ENCODE assay signal across 8 mouse cellular contexts in genomic region chr9:64021853-64022561, GRCm38 (mm10). TPM values are rescaled to one million over a fixed set of nuclear protein-coding genes. Genes with fewer than 3 reads are reported as not detected.
DNase-seq lines count a peak whose midpoint lies in the region; ATAC-seq and TF ChIP-seq lines count a peak whose summit lies in the region.

TSS of gene Smad6 (minus strand) at chr9:64022059.

- H3K4me2 ChIP-seq in forebrain, embryonic 16.5 days (ENCODE audit: low read length) = peak within 1 kb of the TSS; percentile 86
- H3K4me2 ChIP-seq in neural tube, embryonic 15.5 days = peak within 1 kb of the TSS; percentile 90

- peak within 1 kb of the TSS; percentile 85 for H3K4me3 ChIP-seq in ES-Bruce4 (ENCODE audit: low read depth, low read length)
- H3K4me3 ChIP-seq in forebrain, embryonic 16.5 days (replicated peaks; ENCODE audit: low read length) = peak within 1 kb of the TSS; percentile 56
- H3K4me3 ChIP-seq in lung, adult 2 months (replicated peaks; ENCODE audit: extremely low read depth, low read depth, low read length) = peak within 1 kb of the TSS; percentile 90
- peak within 1 kb of the TSS; percentile 57 for H3K4me3 ChIP-seq in neural tube, embryonic 15.5 days (replicated peaks)

- under 1% methylated on average over 59 of the region's 60 CpGs for WGBS in forebrain, embryonic 16.5 days
- WGBS in lung, adult 2 months = under 1% methylated on average over 57 of the region's 60 CpGs
- WGBS in neural tube, embryonic 15.5 days = under 1% methylated on average over 60 of the region's 60 CpGs

- DNase-seq in brain, embryonic 18.5 days (ENCODE audit: low read depth, low spot score) = peak; percentile 56
- peak; percentile 88 for DNase-seq in heart, postnatal 25 days (ENCODE audit: low spot score)
- DNase-seq in layer of hippocampus, adult 18-20 months (ENCODE audit: low spot score in 2 of 2) = peak; percentile 47 to 69
- DNase-seq in lung, adult 2 months = peak; percentile 88
- peak; percentile 60 to 68 for DNase-seq in thymus, postnatal 10 days (ENCODE audit: low spot score in 2 of 2)

- no peak for TF ChIP-seq POLR2A in ES-Bruce4 (IDR thresholded peaks at IDR 0.05; ENCODE audit: insufficient read depth, low read length)
- TF ChIP-seq POLR2A in lung, adult 2 months (IDR thresholded peaks at IDR 0.05; ENCODE audit: borderline replicate concordance, extremely low read depth, low read depth, low read length) = peak; percentile 87; the same call in 1 of the 2 replicates

- peak; percentile 60; the same call in 1 of the 2 replicates for TF ChIP-seq EP300 in ES-Bruce4 (IDR thresholded peaks at IDR 0.05; ENCODE audit: insufficient read depth, low read depth, low read length)

- ATAC-seq in forebrain, embryonic 16.5 days = peak; percentile 74
- ATAC-seq in neural tube, embryonic 15.5 days (ENCODE audit: low FRiP score) = peak; percentile 59; the same call in 1 of the 2 replicates

- H3K9ac ChIP-seq in ES-Bruce4 (ENCODE audit: low read depth, poor library complexity, severe bottlenecking) = peak within 1 kb of the TSS; percentile 90
- peak within 1 kb of the TSS; percentile 73 for H3K9ac ChIP-seq in forebrain, embryonic 16.5 days (replicated peaks; ENCODE audit: low read depth, low read length)
- peak within 1 kb of the TSS; percentile 66 for H3K9ac ChIP-seq in neural tube, embryonic 15.5 days (replicated peaks)

- peaks cover 4% of the 10 kb centered on the region for H3K4me1 ChIP-seq in ES-Bruce4 (ENCODE audit: control insufficient read depth, insufficient read depth, low read length)
- peaks cover 58% of the 10 kb centered on the region for H3K4me1 ChIP-seq in forebrain, embryonic 16.5 days (replicated peaks; ENCODE audit: control insufficient read depth, insufficient read depth, low read length)
- peaks cover 3% of the 10 kb centered on the region; the same call in 1 of the 2 replicates for H3K4me1 ChIP-seq in lung, adult 2 months (ENCODE audit: control insufficient read depth, insufficient read depth, low read length)
- H3K4me1 ChIP-seq in neural tube, embryonic 15.5 days = peaks cover 60% of the 10 kb centered on the region

- no peak for TF ChIP-seq CTCF in ES-Bruce4 (IDR thresholded peaks at IDR 0.05; ENCODE audit: low read depth, low read length)
- TF ChIP-seq CTCF in lung, adult 2 months (IDR thresholded peaks at IDR 0.05; ENCODE audit: insufficient read depth, low read length) = no peak

- H3K36me3 ChIP-seq in ES-Bruce4 (ENCODE audit: control insufficient read depth, insufficient read depth, low read length, poor library complexity, severe bottlenecking) = no peaks in the 10 kb centered on the region
- H3K36me3 ChIP-seq in forebrain, embryonic 16.5 days (ENCODE audit: control insufficient read depth, insufficient read depth) = no peaks in the 10 kb centered on the region
- no peaks in the 10 kb centered on the region for H3K36me3 ChIP-seq in neural tube, embryonic 15.5 days

- intact Hi-C loops in heart, postnatal 25 days (cut with DNase I) = loop anchor here (2.0 kb wide), 1 partner anchor 105 kb away; no protein-coding TSS in a partner anchor

- H3K9me3 ChIP-seq in ES-Bruce4 (replicated peaks; ENCODE audit: control insufficient read depth, insufficient read depth, low read length, poor library complexity, severe bottlenecking) = no peaks in the 10 kb centered on the region
- no peaks in the 10 kb centered on the region for H3K9me3 ChIP-seq in forebrain, embryonic 16.5 days (ENCODE audit: control insufficient read depth, low read length)
- H3K9me3 ChIP-seq in neural tube, embryonic 15.5 days (replicated peaks) = no peaks in the 10 kb centered on the region

- peak within 1 kb of the TSS; percentile 47 for H3K27ac ChIP-seq in ES-Bruce4 (ENCODE audit: insufficient read depth, low read length)
- peak within 1 kb of the TSS; percentile 37 for H3K27ac ChIP-seq in forebrain, embryonic 16.5 days (ENCODE audit: low read length)
- H3K27ac ChIP-seq in neural tube, embryonic 15.5 days (replicated peaks) = peak within 1 kb of the TSS; percentile 78

- peaks cover 14% of the 10 kb centered on the region for H3K27me3 ChIP-seq in ES-Bruce4 (ENCODE audit: control insufficient read depth, insufficient read depth, low read length, poor library complexity, severe bottlenecking)
- peaks cover 18% of the 10 kb centered on the region for H3K27me3 ChIP-seq in forebrain, embryonic 16.5 days (replicated peaks; ENCODE audit: control insufficient read depth, insufficient read depth, low read length)
- peaks cover 20% of the 10 kb centered on the region for H3K27me3 ChIP-seq in neural tube, embryonic 15.5 days (replicated peaks)

RNA-seq across cellular contexts. Expression of gene Smad6, which starts in this region (rescaled TPM):
- polyA plus RNA-seq in ES-Bruce4 (2011; ENCODE audit: insufficient read depth, insufficient read length, low read depth, missing spikeins) = 2.7 and 4.7 TPM in 2 replicates
- polyA plus RNA-seq in forebrain, embryonic 16.5 days (2015; fragmentation: Nextera tagmentation; extraction: Ambion mirVana) = 1.5 and 1.6 TPM in 2 replicates
- 10 to 100 TPM in 1 of 2 experiments, 1 to 10 TPM in 1; 9.8 to 13.6 TPM for total RNA-seq in heart, postnatal 25 days (2021)
- 1 to 10 TPM; 1.3 to 2.5 TPM for total RNA-seq in layer of hippocampus, adult 18-20 months (2021)
- 260 and 369 TPM in 2 replicates for polyA plus RNA-seq in lung, adult 2 months (2012; rRNA removed)
- polyA plus RNA-seq in neural tube, embryonic 15.5 days (2015; fragmentation: Nextera tagmentation; extraction: Ambion mirVana) = 1.8 and 3.0 TPM in 2 replicates

Comparison
In these comparisons a context has a peak if more than half of its experiments do, and no peak if none do; other contexts are left out.
1. Peak in every context shown above with its lines: DNase-seq, ATAC-seq, H3K4me3 ChIP-seq and H3K27ac ChIP-seq.
2. RNA of gene Smad6 (polyA plus RNA-seq): 260 to 369 TPM in lung, adult 2 months; 2.7 to 4.7 TPM in ES-Bruce4, 1.8 to 3.0 TPM in neural tube, embryonic 15.5 days and 1.5 to 1.6 TPM in forebrain, embryonic 16.5 days; every median in the first group is over 10 times any median in the second.